Mouse (Mus musculus) kidney, postnatal 14 days (tissue): ENCODE data around the gene Smarcd3.

Source experiments
- DNase-seq: peaks from one replicate; pipeline ENCODE4 v3.0.0; 2022; ENCODE audit warnings: mixed read lengths

The Smarcd3 gene

GRCm38 (mm10) chr5:24553621-24554244, 70.5 kb downstream of the Smarcd3 start:
- no peak for DNase-seq

- DNase-seq, result no peak
These were observed 72.9 kb downstream of the Smarcd3 start for GRCm38 (mm10) chr5:24551317-24551688.

DNA sequence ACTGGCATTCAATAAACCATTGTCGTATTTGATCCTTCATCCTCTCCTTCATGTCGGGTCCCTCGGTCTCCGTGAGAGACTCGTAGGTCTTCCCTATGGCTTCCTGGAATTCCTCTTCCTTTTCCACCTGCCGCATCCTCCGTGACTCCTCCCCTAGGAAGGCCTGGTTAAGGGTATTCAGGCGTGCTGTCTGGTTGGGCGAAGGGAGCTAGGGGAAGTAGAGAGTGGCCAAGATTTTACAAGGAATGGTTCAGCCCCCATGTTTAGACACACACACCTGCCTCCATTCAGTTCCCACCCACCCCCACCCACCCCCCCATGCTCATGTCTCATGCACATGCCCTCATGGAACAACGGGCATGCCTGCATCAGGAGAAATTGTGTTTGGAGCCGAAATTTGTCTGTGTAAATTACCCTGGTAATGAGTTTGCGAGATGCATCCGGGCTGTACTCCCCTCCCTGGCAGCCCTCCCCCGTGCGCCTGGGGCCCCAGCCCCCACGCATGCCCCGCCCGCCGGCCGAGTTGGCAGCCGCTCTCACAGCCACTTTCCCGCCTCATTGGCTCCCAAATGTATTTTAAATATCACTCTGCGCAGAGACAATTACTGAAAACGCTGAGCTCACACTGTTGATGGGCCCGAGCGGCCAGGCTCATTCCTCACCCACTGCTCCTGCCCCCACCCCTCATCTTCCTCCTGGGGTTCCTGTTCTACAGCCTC, 73.5 kb downstream of the Smarcd3 start:
- peak; percentile 67 for DNase-seq

- DNase-seq, result no peak
These were observed 81.6 kb downstream of the Smarcd3 start for GRCm38 (mm10) chr5:24542643-24543042.

GRCm38 (mm10) chr5:24541144-24541569, 83.1 kb downstream of the Smarcd3 start:
- DNase-seq, result no peak
